Mouse (Mus musculus) stomach, postnatal 0 days (tissue): ENCODE measurements around the gene Cox15. TPM values are rescaled to one million over a fixed set of nuclear protein-coding genes. Genes with fewer than 3 reads are reported as not detected.

Experiments used
- ATAC-seq: fragments of 200-750 bp; cut with Nextera tagmentation; 2 replicates; pipeline ENCODE4 v1.8.0; 2017; ENCODE audit not compliant: low FRiP score, low TSS enrichment
- DNase-seq: peaks from one replicate; pipeline ENCODE4 v3.0.0-alpha.2; 2016; ENCODE audit warnings: low spot score
- H3K27ac ChIP-seq: fragments of 300-500 bp; sonication (generic); replicated peaks from 2 replicates; pipeline ENCODE4 v1.5.1; 2014; ENCODE audit warnings: mild to moderate bottlenecking, control low read depth
- H3K27me3 ChIP-seq: fragments of 300-500 bp; sonication (generic); 2 replicates; pipeline ENCODE4 v1.6.1; 2014; ENCODE audit warnings: low read length; ENCODE audit not compliant: control insufficient read depth, insufficient read depth
- H3K36me3 ChIP-seq: fragments of 300-500 bp; sonication (generic); 2 replicates; pipeline ENCODE4 v1.6.1; 2014; ENCODE audit warnings: low read length, mixed read lengths; ENCODE audit not compliant: control insufficient read depth, insufficient read depth
- H3K4me1 ChIP-seq: fragments of 300-500 bp; sonication (generic); replicated peaks from 2 replicates; pipeline ENCODE4 v1.6.1; 2014; ENCODE audit warnings: antibody characterized with exemption; ENCODE audit not compliant: control insufficient read depth, insufficient read depth
- H3K4me2 ChIP-seq: fragments of 300-500 bp; sonication (generic); replicated peaks from 2 replicates; pipeline ENCODE4 v1.6.1; 2014; ENCODE audit warnings: low read depth, mild to moderate bottlenecking, control low read depth, moderate library complexity
- H3K4me3 ChIP-seq: fragments of 300-500 bp; sonication (generic); 2 replicates; pipeline ENCODE4 v1.5.1; 2014; ENCODE audit warnings: low read depth, low read length, control low read depth
- H3K9ac ChIP-seq: fragments of 300-500 bp; sonication (generic); 2 replicates; pipeline ENCODE4 v1.6.1; 2014; ENCODE audit warnings: mild to moderate bottlenecking, low read length, control low read depth, mixed read lengths
- H3K9me3 ChIP-seq: fragments of 300-500 bp; sonication (generic); 2 replicates; pipeline ENCODE4 v1.6.1; 2016; ENCODE audit warnings: low read length; ENCODE audit not compliant: control insufficient read depth
- CTCF ChIP-seq: IDR thresholded peaks from 2 replicates; pipeline ENCODE4 v1.5.1; 2016; ENCODE audit warnings: antibody characterized with exemption, low read depth, mild to moderate bottlenecking, moderate library complexity
- EP300 ChIP-seq: optimal IDR thresholded peaks from 2 replicates; pipeline ENCODE3; 2016; ENCODE audit warnings: antibody characterized with exemption
- WGBS: fragments of 180-500 bp; shearing (Covaris S2); extraction: QIAGEN DNeasy Blood & Tissue Kit; methylation state at CpG from one replicate; pipeline ENCODE4 v1.1.7; 2014; 5-methylcytosine and 5-hydroxymethylcytosine counted together
- polyA plus RNA-seq: library from polyadenylated mRNA; unstranded; fragments of >200 nt; fragmentation: Nextera tagmentation; extraction: Ambion mirVana; gene quantifications from 2 replicates; pipeline ENCODE4 v1.2.1, GENCODE M21; 2015

Cox15 gene
- polyA plus RNA-seq, 1 experiment from 2014 or later = 5.3 TPM

DNA sequence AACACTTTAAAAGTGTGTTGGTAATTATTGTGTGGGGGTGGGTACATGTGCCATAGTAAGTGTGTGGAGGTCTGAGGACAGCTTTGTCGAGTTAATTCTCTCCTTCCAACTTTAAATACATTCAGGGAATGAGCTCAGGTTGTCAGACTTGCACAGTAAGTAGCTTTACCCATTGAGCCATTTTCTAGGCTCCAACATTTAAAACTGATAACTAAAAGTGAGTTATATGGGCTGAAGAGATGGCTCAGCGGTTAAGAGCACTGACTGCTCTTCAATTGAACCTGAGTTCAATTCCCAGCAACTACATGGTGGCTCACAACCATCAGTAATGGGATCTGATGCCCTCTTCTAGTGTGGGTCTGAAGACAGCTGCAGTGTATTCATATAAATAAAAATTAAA is 1.4 kb upstream of the Cox15 start:
- Histone ChIP-seq H3K27me3 (no peaks in the 10 kb centered on the region), H3K4me2 (no peak overlapping the region), H3K9ac (no peak overlapping the region), H3K27ac (no peak overlapping the region), H3K36me3 (no peaks in the 10 kb centered on the region), H3K4me3 (no peak overlapping the region), H3K9me3 (no peaks in the 10 kb centered on the region), H3K4me1 (no peaks in the 10 kb centered on the region)
- no peak for TF ChIP-seq EP300
- TF ChIP-seq CTCF = no peak
- ATAC-seq = no peak
- no peak for DNase-seq
- 78% methylated on average over 2 of the region's 2 CpGs for WGBS

- Histone ChIP-seq H3K4me1 (no peaks in the 10 kb centered on the region), H3K9ac (peak overlapping the region; percentile 81), H3K27ac (peak overlapping the region; percentile 99), H3K9me3 (no peaks in the 10 kb centered on the region), H3K27me3 (no peaks in the 10 kb centered on the region), H3K36me3 (peaks cover 2% of the 10 kb centered on the region), H3K4me2 (peak overlapping the region; percentile 56), H3K4me3 (peak overlapping the region; percentile 66)
- TF ChIP-seq EP300 (no peak), CTCF (peak; percentile 87)
- under 1% methylated on average over 22 of the region's 24 CpGs for WGBS
- DNase-seq (peak; percentile 93), ATAC-seq (peak; percentile 88)
Measured at GRCm38 (mm10) chr19:43753226-43753835, 531 bp upstream of the Cox15 start.

DNA sequence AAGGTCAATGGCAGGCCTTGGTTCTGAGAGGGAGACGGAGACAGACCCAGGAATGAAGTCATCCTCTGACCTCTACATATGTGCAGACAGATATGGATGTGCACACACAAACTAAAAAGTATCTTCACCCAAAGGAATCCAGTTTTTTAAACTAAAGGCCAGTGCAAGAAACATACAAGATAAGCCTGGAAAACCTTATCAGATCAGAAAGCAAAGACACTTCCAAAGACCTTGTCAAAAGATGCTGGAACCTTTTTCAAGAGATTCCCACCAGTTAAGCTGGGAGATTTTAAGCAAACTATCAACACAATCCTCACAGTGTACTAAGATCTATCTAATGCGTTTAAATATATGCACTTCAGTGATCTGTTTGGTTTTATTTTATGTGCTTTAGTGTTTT is 2.8 kb downstream of the Cox15 start:
- DNase-seq (no peak), ATAC-seq (no peak)
- Histone ChIP-seq H3K4me2 (no peak overlapping the region), H3K27me3 (no peaks in the 10 kb centered on the region), H3K9ac (no peak overlapping the region), H3K4me1 (no peaks in the 10 kb centered on the region), H3K27ac (no peak overlapping the region), H3K36me3 (peaks cover 13% of the 10 kb centered on the region), H3K4me3 (no peak overlapping the region), H3K9me3 (no peaks in the 10 kb centered on the region)
- WGBS = 90% methylated on average over 2 of the region's 2 CpGs
- TF ChIP-seq CTCF (no peak), EP300 (no peak)

DNA sequence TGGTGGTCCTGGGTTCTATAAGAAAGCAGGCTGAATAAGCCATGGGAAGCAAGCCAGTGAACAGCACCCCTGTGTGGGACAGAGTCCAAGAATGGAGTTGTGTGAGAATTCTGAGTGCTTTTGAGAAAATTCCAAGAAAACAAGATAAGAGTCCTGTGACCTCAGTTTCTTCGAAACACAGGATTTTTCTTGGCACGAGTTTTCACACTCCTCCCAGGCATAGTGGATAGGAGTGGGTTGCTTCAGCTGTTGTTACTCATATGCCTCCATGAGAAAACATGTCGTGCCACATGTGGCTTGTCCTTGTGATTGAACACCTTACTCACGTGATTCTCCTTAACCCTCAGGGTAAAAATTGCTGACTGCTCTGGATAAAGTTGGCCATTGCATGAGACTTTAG is 4.9 kb downstream of the Cox15 start:
- TF ChIP-seq EP300 (no peak), CTCF (no peak)
- Histone ChIP-seq H3K9me3 (no peaks in the 10 kb centered on the region), H3K27ac (no peak overlapping the region), H3K27me3 (no peaks in the 10 kb centered on the region), H3K36me3 (peaks cover 13% of the 10 kb centered on the region), H3K4me1 (no peaks in the 10 kb centered on the region), H3K4me2 (no peak overlapping the region), H3K4me3 (no peak overlapping the region), H3K9ac (no peak overlapping the region)
- 81% methylated on average over 4 of the region's 4 CpGs for WGBS
- ATAC-seq = no peak
- DNase-seq = no peak

DNA sequence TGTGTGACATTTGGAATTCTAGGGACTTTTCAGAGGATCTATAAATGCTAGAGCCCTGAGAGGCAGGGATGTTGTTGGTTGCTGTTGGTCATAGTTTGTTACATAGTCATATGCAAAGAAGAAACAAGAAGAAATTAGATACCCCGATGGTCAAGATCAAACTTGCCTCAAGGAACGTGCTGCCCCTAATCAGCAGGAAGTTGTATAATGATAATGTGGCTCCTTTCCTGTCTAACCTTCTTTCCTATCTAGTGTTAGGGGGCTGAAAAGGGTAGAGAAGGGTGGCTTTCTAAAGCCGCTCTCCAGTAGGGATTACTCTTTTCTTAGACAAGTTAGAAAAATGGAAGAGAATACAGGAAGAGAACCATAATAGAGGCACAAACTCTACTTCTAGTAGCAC is 7.1 kb downstream of the Cox15 start:
- 93% methylated on average over 3 of the region's 3 CpGs for WGBS
- Histone ChIP-seq H3K27me3 (no peaks in the 10 kb centered on the region), H3K4me2 (no peak overlapping the region), H3K9ac (no peak overlapping the region), H3K4me3 (no peak overlapping the region), H3K36me3 (peaks cover 17% of the 10 kb centered on the region), H3K27ac (no peak overlapping the region), H3K9me3 (no peaks in the 10 kb centered on the region), H3K4me1 (no peaks in the 10 kb centered on the region)
- TF ChIP-seq CTCF (no peak), EP300 (no peak)
- DNase-seq (no peak), ATAC-seq (no peak)

- Histone ChIP-seq H3K27ac (no peak overlapping the region), H3K36me3 (peaks cover 27% of the 10 kb centered on the region), H3K4me1 (no peaks in the 10 kb centered on the region), H3K9ac (no peak overlapping the region), H3K9me3 (no peaks in the 10 kb centered on the region), H3K4me2 (no peak overlapping the region), H3K27me3 (no peaks in the 10 kb centered on the region), H3K4me3 (no peak overlapping the region)
- DNase-seq (no peak), ATAC-seq (no peak)
- TF ChIP-seq EP300 = no peak
- 92% methylated on average over 7 of the region's 7 CpGs for WGBS
Measured at GRCm38 (mm10) chr19:43743401-43743800, 9.4 kb downstream of the Cox15 start.
